Mouse (Mus musculus): ENCODE measurements around the gene H2afv.
"Not testable (repeated sequence)": the region's sequence is repeated elsewhere in the genome, so short reads cannot be mapped to it uniquely, and the experiment has no call there.

H2afv gene

GRCm38 (mm10) chr11:6415551-6416404 lies 28.5 kb downstream of the H2afv start:
- peak; percentile 95 for DNase-seq (ENCODE audit: low read depth, low spot score)

GRCm38 (mm10) chr11:6414751-6415550 lies 29.3 kb downstream of the H2afv start, which contains the start of gene Ppia:
Ppia (plus strand) TSS chr11:6415443.
- peak; percentile 83 for DNase-seq (ENCODE audit: low read depth, low spot score)

- DNase-seq (ENCODE audit: low read depth, low spot score), result peak; percentile 53
Observed at GRCm38 (mm10) chr11:6413264-6413663, 31.0 kb downstream of the H2afv start.

GRCm38 (mm10) chr11:6411684-6412083 lies 32.6 kb downstream of the H2afv start:
- DNase-seq (ENCODE audit: low read depth, low spot score), result peak; percentile 87

- not testable (repeated sequence) for DNase-seq (ENCODE audit: low read depth, low spot score)
Observed at GRCm38 (mm10) chr11:6410755-6411154, 33.5 kb downstream of the H2afv start.

GRCm38 (mm10) chr11:6410050-6410602 lies 34.1 kb downstream of the H2afv start:
- peak; percentile 85 for DNase-seq (ENCODE audit: low read depth, low spot score)

GRCm38 (mm10) chr11:6407162-6407621 lies 37.1 kb downstream of the H2afv start:
- no peak for DNase-seq (ENCODE audit: low read depth, low spot score)

GRCm38 (mm10) chr11:6406251-6407161 lies 37.7 kb downstream of the H2afv start:
- no peak for DNase-seq (ENCODE audit: low read depth, low spot score)

GRCm38 (mm10) chr11:6405591-6406081 lies 38.6 kb downstream of the H2afv start:
- no peak for DNase-seq (ENCODE audit: low read depth, low spot score)

- no peak for DNase-seq (ENCODE audit: low read depth, low spot score)
Observed at GRCm38 (mm10) chr11:6404699-6405566, 39.3 kb downstream of the H2afv start.

GRCm38 (mm10) chr11:6403830-6404405 lies 40.3 kb downstream of the H2afv start:
- no peak for DNase-seq (ENCODE audit: low read depth, low spot score)

- DNase-seq (ENCODE audit: low read depth, low spot score), result peak; percentile 91
Observed at GRCm38 (mm10) chr11:6402515-6403510, 41.4 kb downstream of the H2afv start.

- DNase-seq (ENCODE audit: low read depth, low spot score), result no peak
Observed at GRCm38 (mm10) chr11:6398141-6398540, 46.1 kb downstream of the H2afv start.

GRCm38 (mm10) chr11:6395565-6395964 lies 48.7 kb downstream of the H2afv start:
- DNase-seq (ENCODE audit: low read depth, low spot score), result no peak

GRCm38 (mm10) chr11:6393866-6394265 lies 50.4 kb downstream of the H2afv start:
- DNase-seq (ENCODE audit: low read depth, low spot score), result no peak

GRCm38 (mm10) chr11:6392857-6393256 lies 51.4 kb downstream of the H2afv start:
- no peak for DNase-seq (ENCODE audit: low read depth, low spot score)

GRCm38 (mm10) chr11:6391516-6392276 lies 52.5 kb downstream of the H2afv start:
- DNase-seq (ENCODE audit: low read depth, low spot score), result no peak

All from ES-CJ7 (cell line).